Mouse (Mus musculus): ENCODE data around the gene Rab1b. TPM values are rescaled to one million over a fixed set of nuclear protein-coding genes. Genes with fewer than 3 reads are reported as not detected.

The Rab1b gene
- polyA plus RNA-seq, 2 experiments = 50.6 to 76.2 TPM

DNA sequence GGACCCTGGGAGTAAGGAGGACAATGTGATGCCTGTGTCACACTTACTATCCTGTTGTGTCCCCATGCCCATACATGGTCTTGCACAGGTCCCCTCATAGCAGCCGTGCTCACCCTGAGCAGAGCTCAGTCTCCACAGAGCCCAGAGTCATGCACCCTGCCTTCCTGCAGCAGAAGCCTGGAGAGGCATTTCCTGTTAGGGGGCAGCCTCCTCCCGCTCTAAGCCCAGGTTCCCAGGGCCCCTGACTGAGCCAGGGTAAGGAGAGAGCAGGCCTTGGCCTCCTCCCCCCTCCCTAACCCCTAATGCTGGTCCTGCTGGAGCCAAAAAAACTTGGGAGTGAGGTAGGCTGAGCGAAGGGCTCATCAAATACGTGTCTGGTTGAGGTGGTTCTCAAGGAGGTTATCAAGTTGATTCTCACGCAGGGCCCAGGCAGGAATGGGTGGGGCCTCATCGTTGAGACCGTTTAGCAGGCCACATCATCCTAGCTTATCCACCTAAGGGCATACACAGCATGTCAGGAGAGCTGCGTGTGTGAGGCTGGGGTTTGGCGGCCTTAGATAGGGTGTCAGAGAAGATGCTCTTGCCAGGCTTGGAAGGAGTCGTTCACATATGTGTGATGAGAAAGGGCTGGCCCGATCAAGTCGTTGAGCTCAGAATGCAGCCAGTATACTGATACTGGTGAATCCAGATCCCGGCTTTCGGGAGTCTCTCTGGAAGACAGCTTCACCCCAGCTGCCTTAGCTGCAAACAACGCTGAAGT lies 39.7 kb downstream of the Rab1b start:
- ATAC-seq (ENCODE audit: insufficient read depth) = peak; percentile 87
- H3K27ac ChIP-seq = peak overlapping the region; percentile 74
- H3K9me3 ChIP-seq (ENCODE audit: control insufficient read depth, low read length) = no peaks in the 10 kb centered on the region
- H3K4me2 ChIP-seq (ENCODE audit: low read depth) = peak overlapping the region; percentile 79
- 1% methylated on average over 15 of the region's 15 CpGs for WGBS (ENCODE audit: insufficient replicate concordance)
- H3K27me3 ChIP-seq (ENCODE audit: control insufficient read depth, insufficient read depth, low read length) = peaks cover 16% of the 10 kb centered on the region
- H3K4me3 ChIP-seq (ENCODE audit: insufficient read depth in 1 of 2, low read depth in 2 of 2, low read length in 2 of 2) = peak overlapping the region in 1 of 2 experiments; percentile 51; a peak in 1 of 4 replicates
- H3K36me3 ChIP-seq (replicated peaks; ENCODE audit: control insufficient read depth, insufficient read depth, low read depth) = no peaks in the 10 kb centered on the region
- H3K9ac ChIP-seq (replicated peaks) = peak overlapping the region; percentile 55
- TF ChIP-seq EP300 (IDR thresholded peaks at IDR 0.05; ENCODE audit: low read depth) (peak; percentile 56), CTCF (IDR thresholded peaks at IDR 0.05; ENCODE audit: low read depth) (no peak)
- peak; percentile 65 to 72 (median 71) for DNase-seq (ENCODE audit: low read depth in 3 of 3, low spot score in 3 of 3)
- peaks cover 23 to 24% of the 10 kb centered on the region in 2 experiments for H3K4me1 ChIP-seq (replicated peaks; ENCODE audit: control insufficient read depth in 2 of 2, insufficient read depth in 2 of 2, low read length in 1 of 2)

DNA sequence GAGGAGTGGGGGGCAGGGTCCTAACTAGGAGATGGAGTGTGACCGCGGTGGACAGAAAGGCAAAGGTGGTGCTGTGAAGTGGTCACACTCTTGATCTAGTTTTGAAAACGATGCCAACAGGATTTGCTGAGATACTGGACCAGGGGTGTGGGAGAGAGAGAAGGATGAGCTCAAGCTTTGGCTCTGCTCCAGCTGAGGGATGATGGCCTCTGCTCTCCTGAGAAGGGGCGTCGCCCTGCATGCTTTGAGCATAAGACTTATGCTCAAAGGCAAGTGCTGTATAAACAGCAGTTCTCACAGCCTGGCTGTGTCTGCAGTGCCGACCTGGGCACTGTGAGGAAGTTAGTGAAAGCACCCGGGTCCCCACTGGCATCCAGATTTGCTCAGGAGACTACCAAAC lies 41.8 kb downstream of the Rab1b start:
- Histone ChIP-seq H3K4me2 (ENCODE audit: low read depth) (no peak overlapping the region), H3K27ac (no peak overlapping the region), H3K9me3 (ENCODE audit: control insufficient read depth, low read length) (no peaks in the 10 kb centered on the region), H3K4me3 (ENCODE audit: insufficient read depth in 1 of 2, low read depth in 2 of 2, low read length in 2 of 2) (no peak overlapping the region), H3K36me3 (replicated peaks; ENCODE audit: control insufficient read depth, insufficient read depth, low read depth) (no peaks in the 10 kb centered on the region), H3K27me3 (ENCODE audit: control insufficient read depth, insufficient read depth, low read length) (peaks cover 15% of the 10 kb centered on the region), H3K4me1 (replicated peaks; ENCODE audit: control insufficient read depth in 2 of 2, insufficient read depth in 2 of 2, low read length in 1 of 2) (peaks cover 14 to 21% of the 10 kb centered on the region in 2 experiments), H3K9ac (replicated peaks) (no peak overlapping the region)
- ATAC-seq (ENCODE audit: insufficient read depth) (no peak), DNase-seq (ENCODE audit: low read depth in 3 of 3, low spot score in 3 of 3) (no peak)
- WGBS (ENCODE audit: insufficient replicate concordance) = 53% methylated on average over 7 of the region's 7 CpGs
- TF ChIP-seq CTCF (IDR thresholded peaks at IDR 0.05; ENCODE audit: low read depth) (no peak), EP300 (IDR thresholded peaks at IDR 0.05; ENCODE audit: low read depth) (no peak)

GRCm38 (mm10) chr19:5062446-5062845 lies 44.4 kb downstream of the Rab1b start:
- H3K4me1 ChIP-seq (replicated peaks; ENCODE audit: control insufficient read depth in 2 of 2, insufficient read depth in 2 of 2, low read length in 1 of 2) = peaks cover 8 to 28% of the 10 kb centered on the region in 2 experiments
- no peaks in the 10 kb centered on the region for H3K9me3 ChIP-seq (ENCODE audit: control insufficient read depth, low read length)
- TF ChIP-seq CTCF (IDR thresholded peaks at IDR 0.05; ENCODE audit: low read depth) = no peak
- no peak for TF ChIP-seq EP300 (IDR thresholded peaks at IDR 0.05; ENCODE audit: low read depth)
- H3K4me3 ChIP-seq (ENCODE audit: insufficient read depth in 1 of 2, low read depth in 2 of 2, low read length in 2 of 2) = no peak overlapping the region
- WGBS (ENCODE audit: insufficient replicate concordance) = 70% methylated on average over 6 of the region's 6 CpGs
- H3K27me3 ChIP-seq (ENCODE audit: control insufficient read depth, insufficient read depth, low read length) = no peaks in the 10 kb centered on the region; the same call in 1 of the 2 replicates
- DNase-seq (ENCODE audit: low read depth in 3 of 3, low spot score in 3 of 3) = no peak
- H3K36me3 ChIP-seq (replicated peaks; ENCODE audit: control insufficient read depth, insufficient read depth, low read depth) = no peaks in the 10 kb centered on the region
- no peak for ATAC-seq (ENCODE audit: insufficient read depth)
- H3K27ac ChIP-seq = no peak overlapping the region
- H3K4me2 ChIP-seq (ENCODE audit: low read depth) = no peak overlapping the region
- no peak overlapping the region for H3K9ac ChIP-seq (replicated peaks)

GRCm38 (mm10) chr19:5062041-5062440 lies 44.8 kb downstream of the Rab1b start:
- Histone ChIP-seq H3K4me3 (ENCODE audit: insufficient read depth in 1 of 2, low read depth in 2 of 2, low read length in 2 of 2) (no peak overlapping the region), H3K36me3 (replicated peaks; ENCODE audit: control insufficient read depth, insufficient read depth, low read depth) (no peaks in the 10 kb centered on the region), H3K9ac (replicated peaks) (no peak overlapping the region), H3K4me1 (replicated peaks; ENCODE audit: control insufficient read depth in 2 of 2, insufficient read depth in 2 of 2, low read length in 1 of 2) (peaks cover 4 to 24% of the 10 kb centered on the region in 2 experiments), H3K4me2 (ENCODE audit: low read depth) (no peak overlapping the region), H3K27me3 (ENCODE audit: control insufficient read depth, insufficient read depth, low read length) (no peaks in the 10 kb centered on the region), H3K9me3 (ENCODE audit: control insufficient read depth, low read length) (no peaks in the 10 kb centered on the region), H3K27ac (no peak overlapping the region)
- 53% methylated on average over 5 of the region's 5 CpGs for whole genome bisulfite sequencing (ENCODE audit: insufficient replicate concordance)
- TF ChIP-seq CTCF (IDR thresholded peaks at IDR 0.05; ENCODE audit: low read depth) (no peak), EP300 (IDR thresholded peaks at IDR 0.05; ENCODE audit: low read depth) (no peak)
- no peak for DNase-seq (ENCODE audit: low read depth in 3 of 3, low spot score in 3 of 3)
- ATAC-seq (ENCODE audit: insufficient read depth) = no peak

Data from liver, embryonic 14.5 days (tissue).